Mouse (Mus musculus) kidney, adult 2 months (tissue): ENCODE measurements around the gene Sf3a1. TPM values are rescaled to one million over a fixed set of nuclear protein-coding genes. Genes with fewer than 3 reads are reported as not detected.
A peak's percentile ranks its signal among the peaks of the same experiment; 100 is the strongest.

Source experiments
- DNase-seq: peaks from one replicate; pipeline ENCODE4 v3.0.0; 2021
- H3K27ac ChIP-seq: fragments of 200-500 bp; 2 replicates; pipeline ENCODE4 v1.5.1; 2012; ENCODE audit warnings: low read depth, low read length, control low read depth, inconsistent platforms; ENCODE audit not compliant: insufficient read depth
- H3K27me3 ChIP-seq: fragments of 200-500 bp; replicated peaks from 2 replicates; pipeline ENCODE4 v1.6.1; 2012; ENCODE audit warnings: mild to moderate bottlenecking, moderate library complexity, low read length, inconsistent platforms; ENCODE audit not compliant: control insufficient read depth, insufficient read depth
- H3K36me3 ChIP-seq: fragments of 200-500 bp; 2 replicates; pipeline ENCODE4 v1.6.1; 2012; ENCODE audit warnings: mild to moderate bottlenecking, moderate library complexity, low read length, inconsistent platforms; ENCODE audit not compliant: control insufficient read depth, insufficient read depth
- H3K4me1 ChIP-seq: fragments of 200-500 bp; 2 replicates; pipeline ENCODE4 v1.6.1; 2011; ENCODE audit warnings: low read length; ENCODE audit not compliant: control insufficient read depth, insufficient read depth
- H3K4me3 ChIP-seq: fragments of 200-500 bp; 2 replicates; pipeline ENCODE4 v1.5.1; 2011; ENCODE audit warnings: mild to moderate bottlenecking, low read depth, low read length, control low read depth; ENCODE audit not compliant: insufficient read depth
- CTCF ChIP-seq: fragments of 200-500 bp; conservative IDR thresholded peaks from 2 replicates; pipeline ENCODE4 v1.5.1; 2011; ENCODE audit warnings: low read depth, mild to moderate bottlenecking, control low read depth, low read length, moderate library complexity, mixed read lengths; ENCODE audit not compliant: insufficient read depth, insufficient read length
- POLR2A ChIP-seq: fragments of 200-500 bp; IDR thresholded peaks from one replicate; pipeline ENCODE4 v1.6.1; 2011; ENCODE audit warnings: low read depth, low read length, control low read depth
- WGBS: fragments of 180-500 bp; shearing (Covaris S2); methylation state at CpG from one replicate; pipeline ENCODE4 v1.1.7; 2018; 5-methylcytosine and 5-hydroxymethylcytosine counted together
- polyA plus RNA-seq: library from polyadenylated mRNA; depleted of rRNA; stranded (reverse); fragments of >200 nt; gene quantifications from 2 replicates; pipeline ENCODE4 v1.2.3, GENCODE M21; 2012

Gene Sf3a1
- polyA plus RNA-seq, 1 experiment, result 21.0 TPM

GRCm38 (mm10) chr11:4148536-4149156, 11.5 kb upstream of the Sf3a1 start:
- peak overlapping the region; percentile 71 for H3K27ac ChIP-seq
- 57% methylated on average over 9 of the region's 9 CpGs for WGBS
- no peak for DNase-seq
- no peaks in the 10 kb centered on the region for H3K27me3 ChIP-seq
- no peaks in the 10 kb centered on the region for H3K36me3 ChIP-seq
- H3K4me3 ChIP-seq, result no peak overlapping the region
- TF ChIP-seq POLR2A (no peak), CTCF (no peak)
- H3K4me1 ChIP-seq, result no peaks in the 10 kb centered on the region

- H3K27ac ChIP-seq, result no peak overlapping the region
- H3K4me1 ChIP-seq, result no peaks in the 10 kb centered on the region
- TF ChIP-seq CTCF (no peak), POLR2A (no peak)
- no peaks in the 10 kb centered on the region for H3K36me3 ChIP-seq
- 100% methylated on average over 6 of the region's 6 CpGs for WGBS
- DNase-seq, result no peak
- no peak overlapping the region for H3K4me3 ChIP-seq
- H3K27me3 ChIP-seq, result no peaks in the 10 kb centered on the region
Measured at GRCm38 (mm10) chr11:4149886-4150285, 10.3 kb upstream of the Sf3a1 start.

GRCm38 (mm10) chr11:4153694-4154093, 6.5 kb upstream of the Sf3a1 start:
- 93% methylated on average over 7 of the region's 7 CpGs for WGBS
- no peak overlapping the region for H3K27ac ChIP-seq
- DNase-seq, result no peak
- no peaks in the 10 kb centered on the region for H3K36me3 ChIP-seq
- no peaks in the 10 kb centered on the region for H3K27me3 ChIP-seq
- H3K4me3 ChIP-seq, result no peak overlapping the region
- TF ChIP-seq CTCF, result no peak
- TF ChIP-seq POLR2A, result no peak
- H3K4me1 ChIP-seq, result no peaks in the 10 kb centered on the region

GRCm38 (mm10) chr11:4155641-4156040, 4.5 kb upstream of the Sf3a1 start:
- 88% methylated on average over 5 of the region's 5 CpGs for WGBS
- DNase-seq, result no peak
- Histone ChIP-seq H3K4me3 (no peak overlapping the region), H3K27me3 (no peaks in the 10 kb centered on the region), H3K36me3 (no peaks in the 10 kb centered on the region), H3K27ac (no peak overlapping the region), H3K4me1 (peaks cover 9% of the 10 kb centered on the region; the same call in 1 of the 2 replicates)
- TF ChIP-seq POLR2A (no peak), CTCF (no peak)

GRCm38 (mm10) chr11:4158676-4159075, 1.5 kb upstream of the Sf3a1 start:
- no peaks in the 10 kb centered on the region for H3K27me3 ChIP-seq
- no peak overlapping the region for H3K27ac ChIP-seq
- peaks cover 17% of the 10 kb centered on the region; the same call in 1 of the 2 replicates for H3K4me1 ChIP-seq
- peak; percentile 78 for DNase-seq
- WGBS, result 59% methylated on average over 3 of the region's 3 CpGs
- TF ChIP-seq CTCF (no peak), POLR2A (no peak)
- H3K4me3 ChIP-seq, result no peak overlapping the region
- H3K36me3 ChIP-seq, result peaks cover 1% of the 10 kb centered on the region; the same call in 1 of the 2 replicates

- 4% methylated on average over 15 of the region's 15 CpGs for WGBS
- peaks cover 17% of the 10 kb centered on the region; the same call in 1 of the 2 replicates for H3K4me1 ChIP-seq
- no peaks in the 10 kb centered on the region for H3K27me3 ChIP-seq
- peak overlapping the region; percentile 88 for H3K4me3 ChIP-seq
- DNase-seq, result no peak
- peak overlapping the region; percentile 86 for H3K27ac ChIP-seq
- peaks cover 1% of the 10 kb centered on the region; the same call in 1 of the 2 replicates for H3K36me3 ChIP-seq
- TF ChIP-seq CTCF (no peak), POLR2A (no peak)
Measured at GRCm38 (mm10) chr11:4160758-4161480, 769 bp downstream of the Sf3a1 start.

- no peak for DNase-seq
- WGBS, result 94% methylated on average over 2 of the region's 2 CpGs
Measured at GRCm38 (mm10) chr11:4164701-4165100, 4.6 kb downstream of the Sf3a1 start.

More at GRCm38 (mm10) chr11:4164701-4165100, 4.6 kb downstream of the Sf3a1 start:
- no peak overlapping the region for H3K4me3 ChIP-seq
- TF ChIP-seq CTCF (no peak), POLR2A (no peak)
- H3K36me3 ChIP-seq, result peaks cover 7% of the 10 kb centered on the region
- peaks cover 8% of the 10 kb centered on the region; the same call in 1 of the 2 replicates for H3K4me1 ChIP-seq
- no peaks in the 10 kb centered on the region for H3K27me3 ChIP-seq
- no peak overlapping the region for H3K27ac ChIP-seq
